Mouse (Mus musculus) cerebellum, postnatal 4 days (tissue): ENCODE results near the gene Cep135.

Experiments
- DNase-seq, 2 experiments: peaks; one replicate each; pipeline ENCODE4 v3.0.0; 2022; ENCODE audit warnings: low spot score in 2 of 2, mixed read lengths in 1 of 2

The Cep135 gene

DNA sequence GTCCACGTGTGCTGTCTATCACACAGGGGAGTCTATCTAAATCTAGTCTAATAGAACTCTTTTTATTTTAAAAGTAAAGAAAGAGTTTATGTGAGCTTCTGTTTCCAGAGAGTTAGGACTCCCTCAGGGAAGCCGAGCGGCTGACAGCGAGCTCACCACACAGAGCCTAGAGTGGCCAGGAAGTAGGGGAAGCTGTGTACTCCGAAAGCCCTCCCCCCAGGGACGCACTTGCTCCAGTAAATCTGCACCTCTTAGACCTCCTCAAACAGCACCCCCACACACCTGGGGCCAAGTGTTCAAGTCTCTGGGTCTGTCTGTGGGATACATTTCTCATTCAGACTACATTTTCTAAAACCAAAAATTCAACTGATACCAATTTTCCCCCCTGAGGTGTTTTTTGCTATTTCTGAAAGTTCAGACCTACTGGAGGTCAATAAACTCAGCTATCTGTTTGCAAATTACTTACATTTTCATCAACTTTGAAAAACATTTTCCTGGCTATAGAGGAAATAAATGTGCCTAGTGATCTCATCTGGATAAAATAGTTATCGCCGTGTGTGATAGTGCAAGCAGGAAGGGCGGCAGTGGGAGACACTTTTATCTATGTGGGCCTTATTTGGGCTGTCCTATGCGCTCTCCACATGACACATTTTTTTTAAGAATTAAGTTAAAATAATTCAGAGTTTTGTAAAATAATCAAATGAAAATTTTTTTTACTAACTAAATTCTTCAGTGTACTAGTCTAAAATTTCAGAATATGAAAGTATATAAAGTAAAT is 56.8 kb downstream of the Cep135 start:
- DNase-seq: no peak

DNA sequence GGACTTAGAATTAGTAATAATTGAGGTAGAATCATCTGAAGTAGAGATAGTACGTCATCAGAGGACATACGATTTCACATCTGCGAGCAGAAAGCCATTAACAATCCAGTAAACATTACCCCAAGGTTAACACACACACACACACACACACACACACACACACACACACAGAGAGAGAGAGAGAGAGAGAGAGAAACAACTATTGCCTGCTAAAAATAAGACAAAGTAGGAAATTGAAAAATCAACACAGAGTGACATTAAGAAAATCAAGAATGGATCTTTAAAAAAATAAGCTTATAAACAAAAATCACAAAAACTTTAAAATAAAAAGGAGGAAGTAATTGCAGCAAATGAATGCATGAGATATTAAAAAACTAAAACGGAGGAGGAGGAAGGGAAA is 61.4 kb downstream of the Cep135 start:
- DNase-seq: no peak

DNA sequence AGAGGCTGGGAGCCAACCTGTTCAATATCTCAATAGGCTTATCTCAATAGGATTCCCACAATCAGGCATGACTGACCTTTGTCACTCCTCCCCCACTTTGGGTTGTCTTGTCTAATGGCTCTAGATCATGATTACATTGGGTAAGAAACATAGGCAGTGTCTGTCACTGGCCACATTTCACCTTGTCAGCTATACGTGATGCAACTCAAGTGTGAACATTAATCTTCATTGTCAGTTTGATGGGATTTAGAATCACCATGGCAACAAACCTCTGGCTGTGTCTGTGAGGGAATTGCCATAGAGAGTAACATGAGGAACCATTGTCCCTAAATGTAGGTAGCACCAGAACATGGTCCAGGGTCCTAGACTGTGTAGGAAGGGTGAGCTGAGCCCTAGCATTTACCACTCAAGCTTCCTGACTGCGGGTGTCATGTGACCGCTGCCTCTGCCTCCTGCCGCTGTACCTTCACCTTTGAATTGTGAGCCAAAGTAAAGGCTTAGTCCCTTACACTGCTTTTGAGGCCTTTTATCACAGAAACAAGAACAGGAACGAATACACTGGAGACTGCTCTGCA is 62.7 kb downstream of the Cep135 start:
- no peak for DNase-seq

DNA sequence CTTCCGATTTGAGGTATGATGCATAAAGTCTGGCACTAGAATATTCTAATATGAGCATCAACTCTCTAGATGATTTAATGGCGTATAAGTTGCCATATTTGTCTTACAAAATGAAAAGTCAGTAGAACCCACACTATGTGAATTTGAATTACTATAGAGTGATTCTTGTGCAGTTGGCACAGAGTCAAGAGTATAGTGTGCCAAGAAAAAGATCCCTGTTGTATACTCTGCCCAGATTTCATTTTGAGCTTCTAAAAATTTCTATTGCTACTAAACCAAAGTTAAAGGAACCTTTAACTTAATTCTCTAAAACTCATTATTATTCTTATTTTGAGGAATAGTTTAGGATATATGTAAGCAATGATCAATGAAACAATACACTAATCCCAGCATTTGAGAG is 67.7 kb downstream of the Cep135 start, which contains the start of gene C530008M17Rik:
TSS of gene C530008M17Rik (plus strand) at position 301 of the 400 bp plus-strand sequence.
- no peak for DNase-seq

DNA sequence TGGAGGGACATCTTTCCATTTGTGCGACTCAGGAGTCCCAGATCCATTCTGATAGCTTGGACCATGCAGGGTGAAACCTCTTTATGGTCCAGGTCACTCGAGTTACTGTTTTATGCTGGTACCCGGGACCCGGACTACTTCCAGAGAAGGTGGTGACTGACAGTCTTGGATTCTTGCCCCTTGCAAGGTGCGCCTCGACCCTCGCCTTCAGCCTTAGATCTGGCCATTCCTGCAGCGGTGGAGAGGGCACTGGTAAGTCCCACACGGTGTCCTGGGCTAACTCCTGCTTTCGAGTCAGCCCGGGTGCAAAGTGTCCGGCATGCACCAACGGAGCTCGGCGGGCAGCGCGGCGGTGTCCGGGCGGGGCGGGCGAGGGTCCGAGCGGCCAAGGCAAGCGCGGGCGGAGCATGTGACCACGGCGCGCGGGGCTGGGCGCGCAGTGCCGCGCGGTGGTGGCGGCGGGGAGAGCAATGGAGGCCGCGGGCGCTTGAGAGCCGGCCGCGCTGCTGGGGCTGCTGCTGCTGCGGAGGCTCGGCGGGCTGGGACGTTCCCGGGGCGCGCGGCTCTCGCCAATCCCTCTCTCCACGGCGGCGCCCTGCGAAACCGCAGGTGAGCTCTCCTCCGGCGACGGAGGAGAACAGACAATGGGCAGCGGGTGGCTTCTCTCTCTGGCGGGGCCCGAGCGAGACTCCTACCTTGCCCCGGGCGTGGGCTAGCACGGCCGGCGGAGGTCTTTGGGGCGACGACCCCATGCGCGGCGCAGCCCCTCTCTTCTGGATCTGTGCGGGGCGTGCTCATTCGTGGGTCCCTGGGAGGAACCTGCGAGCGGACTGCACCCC is 69.0 kb downstream of the Cep135 start:
- DNase-seq: peak; percentile 58 to 77

- peak in 1 of 2 experiments; percentile 50 for DNase-seq
Measured at GRCm38 (mm10) chr5:76658084-76658934, 69.8 kb downstream of the Cep135 start.

GRCm38 (mm10) chr5:76659958-76660635 is 71.6 kb downstream of the Cep135 start:
- no peak for DNase-seq

GRCm38 (mm10) chr5:76661310-76661709 is 72.8 kb downstream of the Cep135 start:
- DNase-seq: no peak

GRCm38 (mm10) chr5:76664936-76665335 is 76.4 kb downstream of the Cep135 start:
- DNase-seq: no peak

GRCm38 (mm10) chr5:76665421-76665820 is 76.9 kb downstream of the Cep135 start:
- DNase-seq: no peak

- DNase-seq: no peak
Measured at GRCm38 (mm10) chr5:76666026-76666756, 77.7 kb downstream of the Cep135 start.

- DNase-seq: no peak
Measured at GRCm38 (mm10) chr5:76668118-76668517, 79.6 kb downstream of the Cep135 start.

- DNase-seq: no peak
Measured at GRCm38 (mm10) chr5:76668547-76668946, 80.0 kb downstream of the Cep135 start.

- DNase-seq: no peak
Measured at GRCm38 (mm10) chr5:76670183-76670582, 81.7 kb downstream of the Cep135 start.

DNA sequence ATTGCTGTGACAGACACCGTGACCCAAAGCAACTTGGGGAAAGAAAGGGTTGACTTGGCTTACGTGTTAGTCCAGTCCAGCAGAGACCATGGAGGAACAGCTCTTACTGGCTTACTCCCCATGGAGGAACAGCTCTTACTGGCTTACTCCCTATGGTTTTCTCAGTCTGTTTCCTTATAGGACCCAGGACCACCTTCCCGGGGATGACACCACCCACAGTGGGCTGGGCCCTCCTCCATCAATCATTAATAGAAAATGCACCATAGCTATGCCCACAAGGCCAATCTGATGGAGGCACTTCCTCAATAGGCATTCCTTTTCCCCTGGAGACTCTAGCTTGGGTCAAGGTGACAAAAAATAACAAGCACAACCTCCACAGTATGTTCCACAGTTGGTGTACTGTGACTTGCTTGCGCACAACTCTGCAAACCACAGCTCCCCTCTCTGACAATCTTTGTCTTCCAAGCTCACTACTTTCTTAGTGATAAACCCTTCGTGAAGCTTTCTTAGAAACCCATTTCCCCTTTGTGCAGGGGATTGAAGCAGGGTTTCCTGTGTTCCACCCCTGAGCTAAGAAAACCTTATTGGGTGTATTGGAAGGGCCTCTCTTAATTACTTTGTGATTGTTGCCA is 85.6 kb downstream of the Cep135 start:
- no peak for DNase-seq

DNA sequence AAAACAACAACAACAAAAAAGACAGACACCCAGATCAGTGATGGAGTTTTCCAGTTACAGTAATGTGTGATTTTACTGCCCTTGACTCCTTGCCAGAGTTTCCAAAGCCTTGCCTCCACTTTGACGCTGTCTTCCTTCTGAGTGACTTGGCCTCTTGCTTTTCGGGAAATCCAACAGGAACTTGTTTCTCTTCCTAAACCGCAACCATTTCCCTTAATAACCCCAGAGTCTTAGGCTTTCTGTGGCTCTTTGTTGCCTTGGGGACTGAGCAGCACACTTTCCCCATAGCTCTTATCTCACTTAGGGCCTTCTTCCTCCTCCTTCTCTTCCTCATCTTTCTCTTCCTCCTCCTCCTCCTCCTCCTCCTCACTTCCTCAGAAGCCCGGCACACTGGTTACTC is 86.9 kb downstream of the Cep135 start:
- DNase-seq: no peak

DNA sequence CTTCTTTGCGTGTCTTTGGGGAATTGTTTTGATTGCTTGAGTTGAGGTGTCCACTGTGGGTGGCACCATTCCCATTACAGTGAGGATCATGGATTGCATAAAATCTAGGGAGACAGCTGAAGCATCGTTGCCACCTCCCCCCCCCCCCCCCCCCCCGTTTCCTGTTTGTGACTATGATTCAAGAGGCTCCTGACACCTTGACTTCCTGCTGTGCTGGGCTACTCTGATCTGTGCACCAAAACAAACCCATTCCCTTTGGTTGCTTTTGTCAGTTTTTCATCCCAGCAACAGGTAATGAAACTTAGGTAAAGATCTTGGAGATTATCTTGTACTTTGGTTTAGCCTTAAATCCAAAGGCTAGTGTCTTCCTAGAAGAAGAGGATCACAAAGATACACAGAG is 92.5 kb downstream of the Cep135 start:
- DNase-seq: no peak

DNA sequence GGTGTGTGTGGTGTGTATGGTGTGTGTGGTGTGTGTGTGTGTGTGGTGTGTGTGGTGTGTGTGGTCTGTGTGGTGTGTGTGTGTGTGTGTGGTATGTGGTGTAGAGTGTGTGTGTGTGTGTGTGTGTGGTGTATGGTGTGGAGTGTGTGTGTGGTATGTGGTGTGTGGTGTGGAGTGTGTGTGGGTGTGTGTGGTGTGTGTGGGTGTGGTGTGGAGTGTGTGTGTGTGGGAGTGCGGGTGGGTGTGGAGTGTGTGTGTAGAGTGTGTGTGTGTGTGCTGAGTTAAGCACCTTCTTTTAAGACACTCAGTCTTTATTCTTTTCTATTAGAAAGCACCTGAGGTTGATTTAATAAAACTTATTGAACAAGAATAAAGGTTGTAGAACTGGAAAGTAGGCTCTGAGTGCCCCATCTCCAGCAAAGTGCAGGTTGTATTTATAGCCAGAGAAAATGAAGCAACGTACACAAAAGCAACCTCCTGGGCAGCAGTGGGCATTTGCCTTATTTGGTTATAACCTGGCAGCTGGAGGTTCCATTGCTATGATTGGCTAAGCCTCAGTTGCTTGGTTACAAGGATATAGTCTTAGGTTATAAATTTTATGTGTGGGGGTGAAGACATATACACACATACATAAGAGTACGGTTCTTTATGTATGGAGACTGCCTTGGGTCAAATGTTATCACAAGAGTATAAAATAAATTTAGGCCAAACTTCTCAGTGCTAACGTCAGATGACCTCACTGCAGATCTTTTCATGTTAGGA is 93.6 kb downstream of the Cep135 start:
- no peak for DNase-seq

GRCm38 (mm10) chr5:76683455-76683854 is 95.0 kb downstream of the Cep135 start:
- DNase-seq: no peak
